Mouse (Mus musculus) megakaryocyte, embryonic 14.5 days (primary cell): ENCODE data around the gene Vps8.

Experiments
- FLI1 ChIP-seq: IDR thresholded peaks from 2 replicates; pipeline ENCODE4 v1.6.1; 2012; ENCODE audit warnings: low read length, inconsistent platforms, mixed read lengths
- GATA1 ChIP-seq: IDR thresholded peaks from 3 replicates; pipeline ENCODE4 v1.6.1; 2012; ENCODE audit warnings: mixed read lengths, low read length, inconsistent platforms, borderline replicate concordance

- TF ChIP-seq GATA1 (no peak), FLI1 (no peak)
Measured at GRCm38 (mm10) chr16:21447447-21447846, 24.5 kb downstream of the Vps8 start.
